Mouse (Mus musculus) adrenal gland, adult 18-20 months (tissue): ENCODE results near the gene Olfr1359. TPM values are rescaled to one million over a fixed set of nuclear protein-coding genes. Genes with fewer than 3 reads are reported as not detected.

Source experiments
- microRNA-seq, 2 experiments: library from miRNA; unstranded; fragments of <30 nt; microRNA quantifications; one replicate each; pipeline ENCODE4 v1.2.0; 2021; ENCODE audit warnings: borderline number of aligned reads in 2 of 2
- total RNA-seq, 2 experiments: library from RNA; stranded (reverse); gene quantifications; 1 replicate in 1 of 2; 2 replicates in 1 of 2; pipeline ENCODE4 v1.2.3; 2021

Gene Olfr1359
- total RNA-seq, 2 experiments from 2014 or later = not detected

Small RNA genes within 50 kb of the gene (microRNA-seq; reads per million reads assigned to microRNA genes)
- gene Gm44357 (0 reads per million in 2 experiments), gene Gm44367 (0 reads per million in 2 experiments), gene Gm44454 (0 reads per million in 2 experiments)

Other genes starting within 250 kb of the Olfr1359 start
- gene Zscan26, start 244.4 kb upstream of the Olfr1359 start, total RNA-seq = 10 to 100 TPM; 36.3 to 41.8 TPM
- gene Nkapl, start 229.6 kb upstream of the Olfr1359 start, total RNA-seq = 1 to 10 TPM in 1 of 2 experiments, under 1 TPM in 1; 0.76 to 1.5 TPM
- 1 to 10 TPM; 2.2 to 2.6 TPM for gene Zkscan4, start 219.2 kb upstream of the Olfr1359 start, total RNA-seq
- gene Gm10065, start 218.7 kb upstream of the Olfr1359 start, total RNA-seq = not detected
- 10 to 100 TPM; 13.8 to 16.2 TPM for gene AK157302, start 202.9 kb upstream of the Olfr1359 start, total RNA-seq
- 100 to 1,000 TPM in 1 of 2 experiments, 10 to 100 TPM in 1; 87.5 to 171 TPM for gene Gm11273, start 196.7 kb upstream of the Olfr1359 start, total RNA-seq
- 10 to 100 TPM; 13.5 to 15.6 TPM for gene Zkscan8, start 167.0 kb upstream of the Olfr1359 start, total RNA-seq
- gene Olfr1366, start 155.3 kb upstream of the Olfr1359 start, total RNA-seq = not detected
- not detected for gene Olfr1535, start 138.2 kb upstream of the Olfr1359 start, total RNA-seq
- not detected for gene Olfr1364, start 116.4 kb upstream of the Olfr1359 start, total RNA-seq
- not detected for gene Olfr1362, start 84.1 kb upstream of the Olfr1359 start, total RNA-seq
- gene Olfr11, start 55.6 kb upstream of the Olfr1359 start, total RNA-seq = not detected
- not detected for gene Olfr1361, start 34.7 kb upstream of the Olfr1359 start, total RNA-seq
- gene Olfr1360, start 20.7 kb upstream of the Olfr1359 start, total RNA-seq = not detected
- 10 to 100 TPM; 21.3 to 23.3 TPM for gene Hist1h2bl, start 18.0 kb downstream of the Olfr1359 start, total RNA-seq
- 10 to 100 TPM; 21.4 to 30.6 TPM for gene Hist1h2ai, start 18.3 kb downstream of the Olfr1359 start, total RNA-seq
- 10 to 100 TPM; 25.1 to 28.5 TPM for gene Hist1h3h, start 19.5 kb downstream of the Olfr1359 start, total RNA-seq
- 1 to 10 TPM; 5.2 to 5.8 TPM for gene Hist1h2bm, start 23.9 kb downstream of the Olfr1359 start, total RNA-seq
- gene Hist1h4j, start 37.0 kb downstream of the Olfr1359 start, total RNA-seq = 1 to 10 TPM; 5.4 TPM
- gene Hist1h4k, start 52.4 kb downstream of the Olfr1359 start, total RNA-seq = 10 to 100 TPM; 76.7 to 88.9 TPM
- gene Hist1h2ak, start 55.7 kb downstream of the Olfr1359 start, total RNA-seq = 1 to 10 TPM; 7.9 to 8.1 TPM
- gene Hist1h2bn, start 56.0 kb downstream of the Olfr1359 start, total RNA-seq = 10 to 100 TPM; 11.4 to 15.3 TPM
- 10 to 100 TPM in 1 of 2 experiments, 1 to 10 TPM in 1; 8.8 to 12.2 TPM for gene Hist1h1b, start 82.5 kb downstream of the Olfr1359 start, total RNA-seq
- 10 to 100 TPM; 21.8 to 29.9 TPM for gene Hist1h3i, start 85.3 kb downstream of the Olfr1359 start, total RNA-seq
- 1 to 10 TPM; 2.5 to 4.4 TPM for gene Hist1h2an, start 89.1 kb downstream of the Olfr1359 start, total RNA-seq
- gene Hist1h2bp, start 89.3 kb downstream of the Olfr1359 start, total RNA-seq = 1 to 10 TPM; 5.8 to 8.9 TPM
- gene Hist1h2bq, start 112.1 kb downstream of the Olfr1359 start, total RNA-seq = 10 to 100 TPM; 45.1 to 68.5 TPM
- 10 to 100 TPM in 1 of 2 experiments, 1 to 10 TPM in 1; 3.6 to 44.2 TPM for gene Hist1h2ao, start 112.4 kb downstream of the Olfr1359 start, total RNA-seq
- gene Hist1h4m, start 113.6 kb downstream of the Olfr1359 start, total RNA-seq = 100 to 1,000 TPM; 185 to 195 TPM
- gene Hist1h4n, start 134.1 kb downstream of the Olfr1359 start, total RNA-seq = 10 to 100 TPM; 33.0 to 84.6 TPM
- gene Hist1h2ap, start 135.4 kb downstream of the Olfr1359 start, total RNA-seq = 10 to 100 TPM in 1 of 2 experiments, 1 to 10 TPM in 1; 8.6 to 29.1 TPM
- gene Hist1h2br, start 135.6 kb downstream of the Olfr1359 start, total RNA-seq = 10 to 100 TPM; 43.9 to 68.8 TPM
- gene Zfp184, start 247.0 kb downstream of the Olfr1359 start, total RNA-seq = 1 to 10 TPM in 1 of 2 experiments, under 1 TPM in 1; 0.80 to 1.5 TPM